Mouse (Mus musculus) liver, postnatal 0 days (tissue): Measurements from ENCODE around the gene Myl3.

Experiments used
- CTCF ChIP-seq: sonication (generic); IDR thresholded peaks from 2 replicates; pipeline ENCODE4 v1.5.1; 2016; ENCODE audit warnings: antibody characterized with exemption, low read depth
- EP300 ChIP-seq: IDR thresholded peaks from 2 replicates; pipeline ENCODE4 v1.6.1; 2016; ENCODE audit warnings: antibody characterized with exemption, low read depth, mild to moderate bottlenecking

DNA sequence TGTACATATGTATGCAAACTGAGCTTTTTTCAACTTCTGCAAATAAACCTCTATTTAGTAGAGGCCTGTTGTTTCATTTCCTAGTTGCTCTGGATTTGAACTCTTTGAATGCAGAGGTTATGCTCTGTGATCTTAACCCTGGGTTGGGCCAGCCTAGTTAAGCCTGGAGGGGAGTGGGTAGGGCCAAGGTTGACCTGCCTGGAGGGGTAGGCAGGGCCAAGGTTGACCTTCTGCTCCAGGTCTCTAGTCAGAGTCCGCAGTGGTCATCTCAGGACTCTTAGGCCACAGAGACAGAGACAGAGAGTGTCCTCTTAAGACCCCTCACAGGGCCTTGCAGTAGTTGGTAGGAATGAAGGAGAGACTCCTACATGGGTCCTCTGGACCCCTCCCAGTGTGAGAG lies 30.1 kb upstream of the Myl3 start:
- TF ChIP-seq EP300: no peak
- no peak for TF ChIP-seq CTCF
